Mouse (Mus musculus) kidney, postnatal 0 days (tissue): ENCODE data around the gene Psma7. TPM values are rescaled to one million over a fixed set of nuclear protein-coding genes. Genes with fewer than 3 reads are reported as not detected.

Source experiments
- ATAC-seq: fragments of 200-750 bp; cut with Nextera tagmentation; replicated peaks from 2 replicates; pipeline ENCODE4 v1.8.0; 2017; ENCODE audit warnings: low read depth, moderate number of reproducible peaks, moderate TSS enrichment, moderate library complexity; ENCODE audit not compliant: low FRiP score
- DNase-seq: peaks from one replicate; pipeline ENCODE4 v3.0.0-alpha.2; 2016; ENCODE audit warnings: low spot score
- H3K27ac ChIP-seq: fragments of 300-500 bp; sonication (generic); 2 replicates; pipeline ENCODE4 v1.5.1; 2014; ENCODE audit warnings: mild to moderate bottlenecking
- H3K27me3 ChIP-seq: fragments of 300-500 bp; sonication (generic); 2 replicates; pipeline ENCODE4 v1.6.1; 2014; ENCODE audit warnings: low read length, mixed read lengths; ENCODE audit not compliant: insufficient read depth
- H3K36me3 ChIP-seq: fragments of 300-500 bp; sonication (generic); 2 replicates; pipeline ENCODE4 v1.6.1; 2014; ENCODE audit warnings: low read length, mixed read lengths; ENCODE audit not compliant: insufficient read depth
- H3K4me1 ChIP-seq: fragments of 300-500 bp; sonication (generic); replicated peaks from 2 replicates; pipeline ENCODE4 v1.6.1; 2014; ENCODE audit warnings: antibody characterized with exemption, low read length, mixed read lengths; ENCODE audit not compliant: insufficient read depth
- H3K4me2 ChIP-seq: fragments of 300-500 bp; sonication (generic); 2 replicates; pipeline ENCODE4 v1.6.1; 2014; ENCODE audit warnings: mild to moderate bottlenecking, low read length, moderate library complexity, mixed read lengths
- H3K4me3 ChIP-seq: fragments of 300-500 bp; sonication (generic); replicated peaks from 2 replicates; pipeline ENCODE4 v1.5.1; 2014; ENCODE audit warnings: low read depth, low read length
- H3K9ac ChIP-seq: fragments of 300-500 bp; sonication (generic); 2 replicates; pipeline ENCODE4 v1.6.1; 2014; ENCODE audit warnings: low read depth, low read length
- H3K9me3 ChIP-seq: fragments of 300-500 bp; sonication (generic); replicated peaks from 2 replicates; pipeline ENCODE4 v1.6.1; 2016; ENCODE audit warnings: low read length, inconsistent platforms, mixed read lengths
- CTCF ChIP-seq: IDR thresholded peaks from 2 replicates; pipeline ENCODE4 v1.5.1; 2016; ENCODE audit warnings: antibody characterized with exemption, low read depth, mild to moderate bottlenecking, moderate library complexity
- WGBS: fragments of 180-500 bp; shearing (Covaris S2); extraction: QIAGEN DNeasy Blood & Tissue Kit; methylation state at CpG from one replicate; pipeline ENCODE4 v1.1.7; 2014; 5-methylcytosine and 5-hydroxymethylcytosine counted together
- polyA plus RNA-seq: library from polyadenylated mRNA; unstranded; fragments of >200 nt; fragmentation: Nextera tagmentation; extraction: Ambion mirVana; gene quantifications from 2 replicates; pipeline ENCODE4 v1.2.1, GENCODE M21; 2015

The Psma7 gene
- polyA plus RNA-seq, 1 experiment from 2014 or later, result 641 TPM

GRCm38 (mm10) chr2:180013686-180014085 is 28.5 kb downstream of the Psma7 start:
- ATAC-seq, result no peak

GRCm38 (mm10) chr2:180011370-180011769 is 30.9 kb downstream of the Psma7 start:
- DNase-seq (no peak), ATAC-seq (no peak)
- TF ChIP-seq CTCF, result no peak
- Histone ChIP-seq H3K4me3 (no peak overlapping the region), H3K4me2 (no peak overlapping the region), H3K27ac (no peak overlapping the region), H3K27me3 (no peaks in the 10 kb centered on the region), H3K9ac (no peak overlapping the region), H3K9me3 (no peaks in the 10 kb centered on the region), H3K36me3 (no peaks in the 10 kb centered on the region), H3K4me1 (no peaks in the 10 kb centered on the region)
- WGBS, result 86% methylated on average over 6 of the region's 6 CpGs

More at GRCm38 (mm10) chr2:180013686-180014085, 28.5 kb downstream of the Psma7 start:
- Histone ChIP-seq H3K4me3 (no peak overlapping the region), H3K4me1 (peaks cover 6% of the 10 kb centered on the region; the same call in 1 of the 2 replicates), H3K4me2 (no peak overlapping the region), H3K9ac (no peak overlapping the region), H3K27me3 (no peaks in the 10 kb centered on the region), H3K9me3 (no peaks in the 10 kb centered on the region), H3K36me3 (no peaks in the 10 kb centered on the region), H3K27ac (no peak overlapping the region)
- 65% methylated on average over 7 of the region's 7 CpGs for WGBS
- no peak for TF ChIP-seq CTCF
- DNase-seq, result no peak

GRCm38 (mm10) chr2:180010686-180011085 is 31.5 kb downstream of the Psma7 start:
- WGBS, result 98% methylated on average over 7 of the region's 7 CpGs
- H3K4me3 ChIP-seq, result no peak overlapping the region
- no peak overlapping the region for H3K9ac ChIP-seq
- no peak for ATAC-seq
- H3K4me1 ChIP-seq, result no peaks in the 10 kb centered on the region
- DNase-seq, result no peak
- no peaks in the 10 kb centered on the region for H3K27me3 ChIP-seq
- no peak for TF ChIP-seq CTCF
- no peaks in the 10 kb centered on the region for H3K9me3 ChIP-seq
- no peak overlapping the region for H3K27ac ChIP-seq
- no peak overlapping the region for H3K4me2 ChIP-seq
- no peaks in the 10 kb centered on the region for H3K36me3 ChIP-seq

GRCm38 (mm10) chr2:180006352-180007017 is 35.7 kb downstream of the Psma7 start:
- H3K4me2 ChIP-seq, result no peak overlapping the region
- no peak overlapping the region for H3K4me3 ChIP-seq
- H3K27ac ChIP-seq, result no peak overlapping the region
- no peak for TF ChIP-seq CTCF
- no peaks in the 10 kb centered on the region for H3K27me3 ChIP-seq
- no peaks in the 10 kb centered on the region for H3K36me3 ChIP-seq
- no peak overlapping the region for H3K9ac ChIP-seq
- no peaks in the 10 kb centered on the region for H3K4me1 ChIP-seq
- no peak for ATAC-seq
- WGBS, result 55% methylated on average over 9 of the region's 9 CpGs
- no peaks in the 10 kb centered on the region for H3K9me3 ChIP-seq
- DNase-seq, result no peak

GRCm38 (mm10) chr2:180005656-180006351 is 36.4 kb downstream of the Psma7 start:
- no peak overlapping the region for H3K4me3 ChIP-seq
- no peak for DNase-seq
- H3K27me3 ChIP-seq, result no peaks in the 10 kb centered on the region
- H3K9ac ChIP-seq, result no peak overlapping the region
- H3K9me3 ChIP-seq, result no peaks in the 10 kb centered on the region
- no peak overlapping the region for H3K4me2 ChIP-seq
- no peak overlapping the region for H3K27ac ChIP-seq
- no peak for TF ChIP-seq CTCF
- H3K4me1 ChIP-seq, result no peaks in the 10 kb centered on the region
- WGBS, result 57% methylated on average over 5 of the region's 5 CpGs
- H3K36me3 ChIP-seq, result no peaks in the 10 kb centered on the region
- ATAC-seq, result no peak

GRCm38 (mm10) chr2:180001635-180002034 is 40.6 kb downstream of the Psma7 start:
- Histone ChIP-seq H3K27me3 (no peaks in the 10 kb centered on the region), H3K9me3 (no peaks in the 10 kb centered on the region), H3K9ac (no peak overlapping the region), H3K4me3 (no peak overlapping the region), H3K4me2 (no peak overlapping the region), H3K36me3 (no peaks in the 10 kb centered on the region), H3K27ac (no peak overlapping the region), H3K4me1 (no peaks in the 10 kb centered on the region)
- DNase-seq (no peak), ATAC-seq (no peak)
- TF ChIP-seq CTCF, result no peak
- WGBS, result 89% methylated on average over 9 of the region's 9 CpGs
